Mouse (Mus musculus): Measurements from ENCODE around the gene Tctex1d2.

- TF ChIP-seq CTCF (IDR thresholded peaks at IDR 0.05 in 2 of 3, conservative IDR thresholded peaks at IDR 0.05 in 1 of 3; ENCODE audit: control insufficient read depth in 1 of 3, insufficient read depth in 1 of 3, low read depth in 2 of 3, low read length in 3 of 3, poor library complexity in 1 of 3, severe bottlenecking in 1 of 3) (no peak), MAX (IDR thresholded peaks at IDR 0.05; ENCODE audit: low read length) (no peak), EP300 (IDR thresholded peaks at IDR 0.05; ENCODE audit: low read depth in 1 of 2, low read length in 2 of 2) (no peak), ELF1 (IDR thresholded peaks at IDR 0.05; ENCODE audit: low read depth, low read length) (no peak), POLR2AphosphoS5 (IDR thresholded peaks at IDR 0.05; ENCODE audit: borderline replicate concordance, low read depth, low read length) (no peak), SMC3 (IDR thresholded peaks at IDR 0.05; ENCODE audit: low read depth, low read length) (no peak), POLR2A (IDR thresholded peaks at IDR 0.05; ENCODE audit: control insufficient read depth in 1 of 2, insufficient read depth in 1 of 2, low read depth in 1 of 2, low read length in 2 of 2, poor library complexity in 1 of 2) (no peak)
These were observed 16.7 kb upstream of the Tctex1d2 start for GRCm38 (mm10) chr16:32402818-32403217.

Data from MEL (cell line).